Mouse (Mus musculus): Measurements from ENCODE around the gene Spata32.

- TF ChIP-seq CTCF (IDR thresholded peaks at IDR 0.05; ENCODE audit: insufficient read depth, low read length) = no peak
- TF ChIP-seq POLR2A (IDR thresholded peaks at IDR 0.05; ENCODE audit: borderline replicate concordance, extremely low read depth, low read depth, low read length) = no peak
Measured at GRCm38 (mm10) chr11:103229608-103230007, 11.4 kb upstream of the Spata32 start.

Data from lung, adult 2 months (tissue).